Mouse (Mus musculus): Measurements from ENCODE around the gene Vmp1. TPM values are rescaled to one million over a fixed set of nuclear protein-coding genes. Genes with fewer than 3 reads are reported as not detected.

Vmp1 gene
- polyA plus RNA-seq, 1 experiment from 2014 or later = 80.8 TPM

DNA sequence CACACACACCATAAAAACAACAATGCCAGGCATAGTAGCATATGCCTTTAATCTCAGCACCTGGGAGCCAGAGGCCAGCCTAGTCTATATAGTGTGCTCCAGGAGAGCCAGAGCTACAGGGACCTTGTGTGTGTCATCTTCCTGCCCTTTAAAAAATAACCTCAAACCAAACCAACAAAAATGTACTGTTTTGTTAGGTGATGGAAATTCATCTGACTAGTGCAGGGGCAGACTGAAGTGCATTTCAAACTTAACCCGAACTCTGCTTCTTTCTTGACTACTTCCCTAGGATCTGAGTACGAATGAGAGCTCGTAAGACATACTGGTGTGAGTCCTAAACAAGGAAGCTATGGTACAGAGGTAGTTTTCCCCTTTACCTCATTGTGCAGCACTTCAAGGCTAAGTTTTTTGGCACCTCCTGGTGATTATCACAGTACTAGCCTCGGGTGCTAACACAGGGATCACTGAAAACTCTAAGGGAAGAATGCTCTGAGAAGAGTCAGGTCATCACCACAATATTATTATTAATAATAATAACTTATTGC lies 92.3 kb downstream of the Vmp1 start:
- no peak for ATAC-seq (ENCODE audit: insufficient read depth)

DNA sequence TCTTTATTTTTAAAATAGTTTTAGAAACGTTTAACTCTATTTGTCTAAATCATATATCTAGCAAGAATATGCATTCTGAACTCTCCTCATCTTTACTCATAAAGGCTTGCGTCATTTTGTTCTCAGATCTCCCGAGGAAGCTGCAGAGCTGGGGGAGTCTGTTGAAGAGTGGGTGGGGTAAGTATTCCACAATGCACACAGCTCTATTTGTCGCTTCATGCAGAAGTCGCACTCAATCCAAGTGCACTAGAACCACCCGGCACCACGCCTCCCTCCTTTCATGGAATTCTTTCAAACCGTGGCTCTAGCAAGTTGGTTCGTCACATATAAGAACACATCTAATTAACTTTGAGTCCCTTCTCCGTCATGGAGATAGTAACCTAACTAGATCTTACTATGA lies 93.1 kb downstream of the Vmp1 start:
- Histone ChIP-seq H3K4me3 (replicated peaks) (no peak overlapping the region), H3K9me3 (replicated peaks) (no peaks in the 10 kb centered on the region), H3K27me3 (no peaks in the 10 kb centered on the region), H3K4me2 (no peak overlapping the region), H3K36me3 (replicated peaks) (peaks cover 3% of the 10 kb centered on the region; the same call in 1 of the 2 replicates), H3K4me1 (replicated peaks) (peaks cover 58% of the 10 kb centered on the region), H3K9ac (no peak overlapping the region), H3K27ac (replicated peaks) (no peak overlapping the region)
- WGBS (ENCODE audit: insufficient replicate concordance) = 75% methylated on average over 10 of the region's 10 CpGs
- ATAC-seq (ENCODE audit: insufficient read depth) = no peak

More for the DNA sequence above, 92.3 kb downstream of the Vmp1 start:
- Histone ChIP-seq H3K27ac (replicated peaks) (no peak overlapping the region), H3K27me3 (no peaks in the 10 kb centered on the region), H3K4me1 (replicated peaks) (peaks cover 60% of the 10 kb centered on the region), H3K36me3 (replicated peaks) (peaks cover 4% of the 10 kb centered on the region; the same call in 1 of the 2 replicates), H3K4me3 (replicated peaks) (no peak overlapping the region), H3K9ac (no peak overlapping the region), H3K9me3 (replicated peaks) (no peaks in the 10 kb centered on the region), H3K4me2 (no peak overlapping the region)
- 64% methylated on average over 4 of the region's 4 CpGs for WGBS (ENCODE audit: insufficient replicate concordance)

DNA sequence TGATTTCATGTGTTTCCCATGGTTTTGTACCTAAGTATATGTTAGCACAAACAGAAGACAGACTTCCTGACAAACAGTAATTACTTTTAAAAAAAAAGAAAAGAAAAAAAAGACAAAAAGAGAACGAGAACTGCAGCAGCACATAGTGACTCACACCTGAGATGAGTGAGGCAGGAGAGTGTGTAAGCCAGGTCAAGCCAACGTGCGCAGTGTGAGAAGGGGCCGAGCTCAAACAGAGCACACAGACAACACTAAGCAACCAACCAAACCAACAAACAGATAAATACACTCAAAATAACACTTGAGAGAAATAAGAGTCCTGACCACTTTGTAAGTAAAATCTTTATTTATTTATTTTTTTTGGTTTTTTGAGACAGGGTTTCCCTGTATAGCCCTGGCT lies 93.6 kb downstream of the Vmp1 start:
- WGBS (ENCODE audit: insufficient replicate concordance) = 75% methylated on average over 4 of the region's 4 CpGs
- H3K36me3 ChIP-seq (replicated peaks) = peaks cover under 1% of the 10 kb centered on the region; the same call in 1 of the 2 replicates
- H3K4me1 ChIP-seq (replicated peaks) = peaks cover 62% of the 10 kb centered on the region
- H3K4me2 ChIP-seq = no peak overlapping the region
- no peak overlapping the region for H3K4me3 ChIP-seq (replicated peaks)
- no peak overlapping the region for H3K9ac ChIP-seq
- no peak overlapping the region for H3K27ac ChIP-seq (replicated peaks)
- no peaks in the 10 kb centered on the region for H3K9me3 ChIP-seq (replicated peaks)
- H3K27me3 ChIP-seq = no peaks in the 10 kb centered on the region
- ATAC-seq (ENCODE audit: insufficient read depth) = no peak

DNA sequence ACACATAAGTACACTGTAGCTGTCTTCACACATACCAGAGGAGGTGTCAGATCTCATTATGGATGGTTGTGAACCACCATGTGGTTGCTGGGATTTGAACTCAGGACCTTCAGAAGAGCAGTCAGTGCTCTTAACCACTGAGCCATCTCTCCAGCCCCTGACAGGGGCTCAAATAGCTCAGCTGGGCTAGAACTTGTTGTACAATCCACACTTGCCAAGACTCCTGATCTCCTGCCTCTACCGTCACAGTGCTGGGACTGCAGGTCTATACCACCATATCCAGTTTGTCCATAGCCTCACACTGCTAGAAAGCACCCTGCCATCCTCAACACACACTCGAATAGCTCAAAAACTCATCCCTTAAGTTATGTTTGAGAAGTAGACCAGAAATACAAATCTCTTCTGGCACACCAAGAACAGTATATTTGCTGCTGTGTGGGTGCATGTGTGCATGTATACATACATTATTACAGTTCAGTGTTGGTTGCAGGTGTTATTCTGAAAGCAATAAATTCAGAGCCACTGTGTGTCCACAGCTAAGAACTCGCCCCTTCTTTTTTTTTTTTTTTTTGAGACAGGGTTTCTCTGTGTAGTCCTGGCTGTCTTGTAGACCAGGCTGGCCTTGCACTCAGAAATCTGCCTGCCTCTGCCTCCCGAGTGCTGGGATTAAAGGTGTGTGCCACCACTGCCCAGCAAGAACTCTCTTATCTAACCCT lies 94.9 kb downstream of the Vmp1 start:
- Histone ChIP-seq H3K36me3 (replicated peaks) (peaks cover 9% of the 10 kb centered on the region; the same call in 1 of the 2 replicates), H3K4me2 (no peak overlapping the region), H3K27ac (replicated peaks) (no peak overlapping the region), H3K9me3 (replicated peaks) (no peaks in the 10 kb centered on the region), H3K4me1 (replicated peaks) (peaks cover 63% of the 10 kb centered on the region), H3K9ac (no peak overlapping the region), H3K4me3 (replicated peaks) (no peak overlapping the region), H3K27me3 (no peaks in the 10 kb centered on the region)
- ATAC-seq (ENCODE audit: insufficient read depth) = no peak
- WGBS (ENCODE audit: insufficient replicate concordance) = 69% methylated on average over 4 of the region's 4 CpGs

DNA sequence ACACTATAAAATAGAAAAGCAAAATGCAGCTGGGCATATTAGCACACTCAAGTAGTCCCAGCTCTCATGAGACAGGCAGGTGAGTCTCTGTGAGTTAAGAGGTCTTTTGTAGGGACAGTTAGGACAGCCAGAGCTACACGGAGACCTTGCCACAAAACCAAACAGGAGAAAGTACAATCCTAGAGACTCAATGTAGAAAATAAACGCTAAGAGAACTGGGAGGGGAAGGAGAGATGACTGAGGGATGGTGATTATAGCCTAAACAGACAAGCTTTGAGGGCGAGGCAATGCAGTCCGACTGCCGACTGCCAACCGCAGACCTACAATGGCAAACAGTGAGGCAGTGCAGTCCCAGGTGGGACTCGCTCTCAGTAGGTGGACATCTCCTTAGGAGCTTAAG lies 95.8 kb downstream of the Vmp1 start:
- Histone ChIP-seq H3K4me1 (replicated peaks) (peaks cover 57% of the 10 kb centered on the region), H3K27ac (replicated peaks) (peak overlapping the region; percentile 79)
- 18% methylated on average over 7 of the region's 7 CpGs for WGBS (ENCODE audit: insufficient replicate concordance)

GRCm38 (mm10) chr11:86586868-86587792 lies 96.5 kb downstream of the Vmp1 start:
- ATAC-seq (ENCODE audit: insufficient read depth) = peak; percentile 82
- Histone ChIP-seq H3K4me3 (replicated peaks) (peak overlapping the region; percentile 54), H3K27ac (replicated peaks) (peak overlapping the region; percentile 79), H3K4me1 (replicated peaks) (peaks cover 58% of the 10 kb centered on the region), H3K9ac (peak overlapping the region; percentile 60), H3K27me3 (no peaks in the 10 kb centered on the region), H3K36me3 (replicated peaks) (peaks cover 9% of the 10 kb centered on the region; the same call in 1 of the 2 replicates), H3K9me3 (replicated peaks) (no peaks in the 10 kb centered on the region), H3K4me2 (peak overlapping the region; percentile 73)
- 1% methylated on average over 15 of the region's 15 CpGs for whole genome bisulfite sequencing (ENCODE audit: insufficient replicate concordance)

More for the DNA sequence above, 95.8 kb downstream of the Vmp1 start:
- peaks cover 9% of the 10 kb centered on the region; the same call in 1 of the 2 replicates for H3K36me3 ChIP-seq (replicated peaks)
- H3K9me3 ChIP-seq (replicated peaks) = no peaks in the 10 kb centered on the region
- peak overlapping the region; percentile 54 for H3K4me3 ChIP-seq (replicated peaks)
- peak overlapping the region; percentile 73 for H3K4me2 ChIP-seq
- ATAC-seq (ENCODE audit: insufficient read depth) = no peak
- peak overlapping the region; percentile 60 for H3K9ac ChIP-seq
- H3K27me3 ChIP-seq = no peaks in the 10 kb centered on the region

DNA sequence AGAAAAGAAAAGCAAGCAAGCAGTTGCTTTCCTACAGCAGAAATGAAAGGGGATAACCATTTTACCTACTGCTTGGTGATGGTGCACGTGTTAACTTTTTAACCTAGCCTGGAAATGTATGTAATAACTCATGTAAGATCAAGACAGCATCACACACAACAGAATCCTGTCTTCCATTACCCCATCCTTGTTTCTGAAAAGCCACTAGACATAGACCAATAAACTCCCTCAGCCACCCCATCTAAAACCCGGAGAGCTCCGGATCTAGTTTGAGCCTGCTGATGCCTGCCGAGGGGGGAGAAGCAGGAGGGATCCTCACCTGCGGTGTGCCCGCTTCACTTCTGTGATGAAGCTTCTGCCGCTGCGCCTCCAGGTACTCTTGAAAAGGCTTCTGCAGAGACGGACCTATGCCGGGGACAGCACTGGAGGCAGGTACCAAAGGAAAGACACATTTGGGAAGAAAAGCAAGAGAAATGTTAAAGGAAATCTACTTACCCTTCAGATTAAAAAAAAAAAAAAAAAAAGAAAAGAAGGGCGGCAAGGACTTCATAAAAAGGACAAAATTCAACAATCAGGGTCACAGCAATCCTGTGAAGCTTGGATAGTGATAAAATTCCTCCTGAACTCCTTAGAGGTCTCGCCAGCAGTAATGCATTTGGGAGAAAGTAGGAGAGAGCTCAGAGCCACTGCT lies 97.3 kb downstream of the Vmp1 start:
- Histone ChIP-seq H3K4me3 (replicated peaks) (peak overlapping the region; percentile 54), H3K4me1 (replicated peaks) (peaks cover 63% of the 10 kb centered on the region), H3K4me2 (peak overlapping the region; percentile 73), H3K27me3 (no peaks in the 10 kb centered on the region), H3K9ac (peak overlapping the region; percentile 60), H3K9me3 (replicated peaks) (no peaks in the 10 kb centered on the region), H3K27ac (replicated peaks) (peak overlapping the region; percentile 79), H3K36me3 (replicated peaks) (peaks cover 9% of the 10 kb centered on the region; the same call in 1 of the 2 replicates)
- WGBS (ENCODE audit: insufficient replicate concordance) = under 1% methylated on average over 12 of the region's 12 CpGs
- no peak for ATAC-seq (ENCODE audit: insufficient read depth)

DNA sequence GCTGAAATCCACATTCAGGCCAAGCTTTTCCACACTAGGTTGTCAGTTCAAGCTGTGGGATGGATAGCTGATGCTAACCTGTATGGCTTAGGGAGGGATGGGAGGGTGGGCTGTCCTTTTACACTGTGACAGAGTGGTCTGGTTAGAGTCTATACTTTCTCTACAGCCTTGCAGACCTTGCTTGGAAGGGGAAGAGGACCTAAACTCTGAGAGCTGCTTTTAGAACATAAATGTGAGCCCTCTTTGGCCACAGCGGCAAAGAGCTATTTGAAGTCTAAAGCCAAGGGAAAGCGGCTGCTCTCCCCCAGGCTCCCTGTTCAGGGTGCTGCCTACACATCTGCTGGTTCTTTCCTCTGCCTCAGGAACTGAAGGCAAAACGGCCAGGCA lies 98.0 kb downstream of the Vmp1 start:
- H3K36me3 ChIP-seq (replicated peaks) = peaks cover 9% of the 10 kb centered on the region; the same call in 1 of the 2 replicates
- no peaks in the 10 kb centered on the region for H3K27me3 ChIP-seq
- no peaks in the 10 kb centered on the region for H3K9me3 ChIP-seq (replicated peaks)
- 7% methylated on average over 3 of the region's 3 CpGs for WGBS (ENCODE audit: insufficient replicate concordance)
- peaks cover 70% of the 10 kb centered on the region for H3K4me1 ChIP-seq (replicated peaks)
- peak overlapping the region; percentile 74 for H3K27ac ChIP-seq (replicated peaks)
- H3K9ac ChIP-seq = peak overlapping the region; percentile 47
- no peak for ATAC-seq (ENCODE audit: insufficient read depth)
- H3K4me3 ChIP-seq (replicated peaks) = peak overlapping the region; percentile 54
- H3K4me2 ChIP-seq = peak overlapping the region; percentile 73

DNA sequence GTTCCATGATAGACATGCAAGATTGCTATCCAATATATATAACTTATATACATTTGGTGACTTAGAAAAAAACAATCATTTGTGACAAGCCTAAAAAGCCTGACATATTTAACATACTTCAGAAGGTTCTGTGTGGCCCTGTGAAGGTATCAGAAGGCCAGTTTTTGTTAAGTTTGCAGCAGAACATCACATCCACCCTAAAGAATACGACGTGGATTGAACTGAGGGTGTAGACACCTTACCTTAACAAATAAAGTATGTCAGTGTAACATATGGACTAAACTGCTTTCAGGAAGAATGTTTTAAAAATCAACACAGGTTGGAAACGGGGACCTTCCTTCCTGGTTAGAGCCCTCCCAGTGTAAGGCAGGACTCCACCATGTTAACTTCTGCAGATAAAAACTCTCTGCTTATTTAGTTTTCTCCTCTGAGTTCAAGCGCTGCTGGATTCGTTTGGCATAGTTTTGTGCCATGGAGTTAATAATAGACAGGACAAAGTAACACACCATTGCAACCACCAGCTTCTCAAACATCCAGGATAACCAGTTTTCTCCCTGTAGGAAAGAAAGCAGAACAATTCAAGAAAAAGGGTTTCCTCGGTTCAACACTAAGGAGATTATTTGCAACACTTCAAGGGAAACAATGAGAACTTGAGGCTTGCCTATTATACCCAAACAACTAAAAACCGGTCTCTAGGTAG lies 98.6 kb downstream of the Vmp1 start:
- peak overlapping the region; percentile 54 for H3K4me3 ChIP-seq (replicated peaks)
- H3K9ac ChIP-seq = peak overlapping the region; percentile 47
- H3K27ac ChIP-seq (replicated peaks) = peak overlapping the region; percentile 74
- WGBS (ENCODE audit: insufficient replicate concordance) = 31% methylated on average over 7 of the region's 7 CpGs
- peaks cover 9% of the 10 kb centered on the region; the same call in 1 of the 2 replicates for H3K36me3 ChIP-seq (replicated peaks)
- no peaks in the 10 kb centered on the region for H3K9me3 ChIP-seq (replicated peaks)
- peak overlapping the region; percentile 73 for H3K4me2 ChIP-seq
- H3K4me1 ChIP-seq (replicated peaks) = peaks cover 76% of the 10 kb centered on the region
- ATAC-seq (ENCODE audit: insufficient read depth) = no peak
- no peaks in the 10 kb centered on the region for H3K27me3 ChIP-seq
